ENCODE assay signal across 20 mouse cellular contexts in genomic region chr12:68045686-68046085, GRCm38 (mm10).
DNase-seq lines count a peak whose midpoint lies in the region; ATAC-seq and TF ChIP-seq lines count a peak whose summit lies in the region.
"Had no signal": no experiment of that assay in that cellular context is flagged by ENCODE, and none has a peak within 500 bp of the region (broad histone marks: within the 10 kb centered on the region; RNA-seq: fewer than 3 reads in every experiment).

No protein-coding gene starts in this region.

- no peak overlapping the region for H3K4me3 ChIP-seq in forebrain, postnatal 0 days (ENCODE audit: low read depth, low read length)
- no peak overlapping the region for H3K4me3 ChIP-seq in forebrain, embryonic 16.5 days (replicated peaks; ENCODE audit: low read length)
- H3K4me3 ChIP-seq in myocyte, result no peak overlapping the region
- H3K4me3 ChIP-seq: heart, embryonic 15.5 days; hindbrain, embryonic 13.5 days; intestine, embryonic 15.5 days had no signal

- TF ChIP-seq POLR2A in myocyte (IDR thresholded peaks at IDR 0.05; ENCODE audit: insufficient read length, low read depth), result no peak

- H3K4me2 ChIP-seq in forebrain, postnatal 0 days (ENCODE audit: low read depth), result no peak overlapping the region
- no peak overlapping the region for H3K4me2 ChIP-seq in forebrain, embryonic 16.5 days (ENCODE audit: low read length)
- no peak overlapping the region for H3K4me2 ChIP-seq in myocyte (ENCODE audit: low read depth)
- H3K4me2 ChIP-seq: heart, embryonic 11.5 days; heart, embryonic 15.5 days; hindbrain, embryonic 13.5 days; intestine, embryonic 15.5 days had no signal

- H3K9me3 ChIP-seq in forebrain, postnatal 0 days (ENCODE audit: low read length), result no peaks in the 10 kb centered on the region
- no peaks in the 10 kb centered on the region for H3K9me3 ChIP-seq in forebrain, embryonic 16.5 days (ENCODE audit: control insufficient read depth, low read length)
- H3K9me3 ChIP-seq: heart, embryonic 15.5 days; hindbrain, embryonic 13.5 days; intestine, embryonic 15.5 days had no signal

- peak; percentile 10 for DNase-seq in forebrain, postnatal 0 days
- peak; percentile 54 for DNase-seq in 3T3-L1 (ENCODE audit: low read depth, low spot score)
- peak; percentile 45 for DNase-seq in NIH3T3 (ENCODE audit: low read depth)
- no peak for DNase-seq in gastrocnemius, adult 18-20 months (ENCODE audit: low spot score)
- DNase-seq in urinary bladder, postnatal 36 days (ENCODE audit: low spot score in 2 of 2), result no peak
- DNase-seq: adrenal gland, postnatal 10 days; B cell, adult 2 months; cerebellum, adult 18-20 months; cerebellum, adult 9-11 months; cerebellum, postnatal 36 days; gastrocnemius, postnatal 10 days; heart, adult 18-20 months; heart, postnatal 14 days; kidney, adult 2 months had no signal

- WGBS in forebrain, postnatal 0 days, result 43% methylated on average over 2 of the region's 2 CpGs
- WGBS in forebrain, embryonic 16.5 days, result 50% methylated on average over 2 of the region's 2 CpGs

- no peaks in the 10 kb centered on the region for H3K27me3 ChIP-seq in forebrain, postnatal 0 days (ENCODE audit: insufficient read depth, low read length)
- H3K27me3 ChIP-seq in forebrain, embryonic 16.5 days (replicated peaks; ENCODE audit: control insufficient read depth, insufficient read depth, low read length), result no peaks in the 10 kb centered on the region
- no peaks in the 10 kb centered on the region for H3K27me3 ChIP-seq in myocyte (ENCODE audit: control insufficient read depth, insufficient read depth, insufficient read length)
- H3K27me3 ChIP-seq: heart, embryonic 15.5 days; hindbrain, embryonic 13.5 days; intestine, embryonic 15.5 days had no signal

- no peak overlapping the region for H3K9ac ChIP-seq in forebrain, postnatal 0 days
- no peak overlapping the region for H3K9ac ChIP-seq in forebrain, embryonic 16.5 days (replicated peaks; ENCODE audit: low read depth, low read length)
- H3K9ac ChIP-seq: heart, embryonic 15.5 days; hindbrain, embryonic 13.5 days; intestine, embryonic 15.5 days had no signal

- no peaks in the 10 kb centered on the region for H3K36me3 ChIP-seq in forebrain, postnatal 0 days (ENCODE audit: insufficient read depth)
- no peaks in the 10 kb centered on the region for H3K36me3 ChIP-seq in forebrain, embryonic 16.5 days (ENCODE audit: control insufficient read depth, insufficient read depth)
- H3K36me3 ChIP-seq in myocyte (ENCODE audit: control insufficient read depth, insufficient read depth), result no peaks in the 10 kb centered on the region
- H3K36me3 ChIP-seq: heart, embryonic 15.5 days; hindbrain, embryonic 13.5 days; intestine, embryonic 15.5 days had no signal

- no peak overlapping the region for H3K27ac ChIP-seq in forebrain, postnatal 0 days (ENCODE audit: low read depth, low read length)
- no peak overlapping the region for H3K27ac ChIP-seq in forebrain, embryonic 16.5 days (ENCODE audit: low read length)
- H3K27ac ChIP-seq: heart, embryonic 15.5 days; hindbrain, embryonic 13.5 days; intestine, embryonic 15.5 days had no signal

- TF ChIP-seq CTCF in forebrain, postnatal 0 days (IDR thresholded peaks at IDR 0.05; ENCODE audit: low read depth), result no peak

- H3K79me2 ChIP-seq in myocyte (ENCODE audit: control insufficient read depth, insufficient read depth), result no peaks in the 10 kb centered on the region

- H3K4me1 ChIP-seq in forebrain, postnatal 0 days (ENCODE audit: insufficient read depth), result no peaks in the 10 kb centered on the region
- no peaks in the 10 kb centered on the region for H3K4me1 ChIP-seq in forebrain, embryonic 16.5 days (replicated peaks; ENCODE audit: control insufficient read depth, insufficient read depth, low read length)
- H3K4me1 ChIP-seq: heart, embryonic 15.5 days; hindbrain, embryonic 13.5 days; intestine, embryonic 15.5 days had no signal

- no peak overlapping the region for H3ac ChIP-seq in myocyte (ENCODE audit: control insufficient read depth, insufficient read length)

- no peak for ATAC-seq in forebrain, postnatal 0 days
- no peak for ATAC-seq in forebrain, embryonic 16.5 days
- ATAC-seq: intestine, embryonic 15.5 days had no signal

TF ChIP-seq in myocyte, 11 proteins besides CTCF, POLR2A, EP300 and RAD21:
- TF ChIP-seq TCF3 (IDR thresholded peaks at IDR 0.05; ENCODE audit: insufficient read length, low read depth) (no peak), CEBPB (IDR thresholded peaks at IDR 0.05; ENCODE audit: insufficient read depth, poor library complexity, severe bottlenecking) (peak; percentile 73; the same call in 1 of the 2 replicates)

Comparison
In these comparisons a context has a peak if more than half of its experiments do, and no peak if none do; other contexts are left out.
1. DNase-seq: peak in forebrain, postnatal 0 days (single experiment), 3T3-L1 (single experiment) and NIH3T3 (single experiment); none in gastrocnemius, adult 18-20 months (single experiment) and urinary bladder, postnatal 36 days (0 of 2).